Mouse (Mus musculus): Measurements from ENCODE around the gene Trim65. TPM values are rescaled to one million over a fixed set of nuclear protein-coding genes. Genes with fewer than 3 reads are reported as not detected.

The Trim65 gene
- total RNA-seq, 1 experiment = 0.31 TPM

DNA sequence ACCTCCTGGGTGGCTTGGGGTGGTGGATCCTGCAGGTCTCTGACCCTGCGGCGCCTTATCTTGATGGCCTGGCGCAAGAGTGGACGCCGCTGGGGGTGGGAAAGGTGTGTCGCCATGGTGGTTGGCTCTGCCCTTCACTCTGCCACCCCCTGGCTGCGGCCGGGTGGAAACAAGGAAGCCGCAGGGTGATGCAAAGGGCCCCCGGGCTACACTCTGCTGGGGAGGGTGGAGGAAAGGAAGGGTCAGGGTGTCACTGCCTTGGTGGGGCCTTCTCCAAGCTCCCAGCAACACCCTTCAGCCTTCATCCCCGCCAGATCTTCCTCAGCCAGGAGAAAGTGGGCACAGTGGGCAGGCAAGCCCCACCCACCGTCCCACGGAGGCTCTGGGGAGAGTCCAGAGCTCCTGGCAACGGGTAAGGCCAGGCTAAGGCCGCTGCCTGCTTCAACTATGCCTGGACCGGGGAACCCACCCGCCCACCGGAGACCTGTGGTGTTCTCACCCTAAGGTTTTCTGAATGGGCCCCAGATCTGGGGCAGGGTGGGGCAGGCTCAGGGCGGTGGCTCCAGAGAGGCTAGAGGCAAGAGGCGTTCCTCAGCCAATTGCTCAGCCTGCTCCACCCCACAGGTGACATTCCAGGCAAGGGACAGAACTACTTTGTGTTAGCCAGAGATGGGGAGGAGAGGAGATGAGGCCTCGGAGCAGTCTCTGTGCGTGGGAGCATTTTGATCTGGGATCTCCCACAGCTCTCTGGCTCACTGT is 53.3 kb downstream of the Trim65 start, which contains the start of gene Unc13d:
Gene Unc13d (minus strand): TSS at position 516 of the 759 bp plus-strand sequence.
- no peak for TF ChIP-seq CHD2 (IDR thresholded peaks at IDR 0.05; ENCODE audit: low read depth, low read length)
- TF ChIP-seq ZNF384 (IDR thresholded peaks at IDR 0.05; ENCODE audit: low read depth, low read length) = no peak
- no peak for TF ChIP-seq MAFK (IDR thresholded peaks at IDR 0.05; ENCODE audit: insufficient read depth, low read depth, low read length)
- no peak for TF ChIP-seq ZC3H11A (IDR thresholded peaks at IDR 0.05; ENCODE audit: borderline replicate concordance, low read depth, low read length)
- no peak for TF ChIP-seq HCFC1 (IDR thresholded peaks at IDR 0.05; ENCODE audit: borderline replicate concordance, insufficient read depth, low read length)

DNA sequence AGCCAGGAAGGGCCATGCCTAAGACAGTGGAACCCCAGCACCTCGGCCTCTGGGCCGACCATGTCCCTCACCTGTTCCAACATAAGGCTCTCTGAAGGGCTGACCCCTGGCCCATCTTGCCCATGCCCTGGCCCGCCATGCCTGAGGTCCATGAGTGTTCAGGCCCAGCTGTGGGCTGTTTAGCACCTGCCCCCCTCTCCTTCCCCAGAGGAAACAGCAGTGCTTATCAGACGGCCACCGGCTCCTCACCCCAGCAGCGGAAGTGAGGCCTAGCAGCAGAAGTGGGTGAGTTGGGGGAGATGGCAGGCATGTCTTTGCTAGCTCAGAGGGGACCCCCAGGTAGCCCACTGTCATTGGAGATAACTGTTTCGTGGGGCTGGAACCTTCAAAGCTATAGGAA is 54.1 kb downstream of the Trim65 start:
- peaks cover 6 to 33% of the 10 kb centered on the region in 2 experiments for H3K4me1 ChIP-seq (ENCODE audit: control insufficient read depth in 2 of 2, insufficient read depth in 2 of 2, low read length in 2 of 2, poor library complexity in 1 of 2)
- no peak for DNase-seq (ENCODE audit: low read depth, low spot score)
- H3K9ac ChIP-seq (ENCODE audit: insufficient read depth, low read depth, low read length, poor library complexity, severe bottlenecking) = no peak overlapping the region
- peaks cover 21% of the 10 kb centered on the region for H3K36me3 ChIP-seq (ENCODE audit: control insufficient read depth, insufficient read depth, low read length, poor library complexity, severe bottlenecking)
- peak overlapping the region in 1 of 2 experiments; percentile 75; a peak in 1 of 4 replicates for H3K4me3 ChIP-seq (ENCODE audit: insufficient read depth in 1 of 2, low read depth in 1 of 2, low read length in 2 of 2, poor library complexity in 1 of 2, severe bottlenecking in 1 of 2)
- no peaks in the 10 kb centered on the region for H3K9me3 ChIP-seq (ENCODE audit: control insufficient read depth, insufficient read depth, low read depth, low read length)
- TF ChIP-seq ZC3H11A (IDR thresholded peaks at IDR 0.05; ENCODE audit: borderline replicate concordance, low read depth, low read length) (no peak), ZNF384 (IDR thresholded peaks at IDR 0.05; ENCODE audit: low read depth, low read length) (no peak), HCFC1 (IDR thresholded peaks at IDR 0.05; ENCODE audit: borderline replicate concordance, insufficient read depth, low read length) (no peak), MAFK (IDR thresholded peaks at IDR 0.05; ENCODE audit: insufficient read depth, low read depth, low read length) (no peak)
- H3K27ac ChIP-seq (ENCODE audit: insufficient read depth, low read depth, low read length, poor library complexity, severe bottlenecking) = no peak overlapping the region
- in situ Hi-C loops (cut with MboI; ENCODE audit: low sequenced_read_pairs in 2 of 2, unreplicated experiment in 2 of 2) = no loop called here

More for the DNA sequence above, 53.3 kb downstream of the Trim65 start, which contains the start of gene Unc13d:
- peak within 1 kb of the TSS; percentile 57 to 75 for H3K4me3 ChIP-seq (ENCODE audit: insufficient read depth in 1 of 2, low read depth in 1 of 2, low read length in 2 of 2, poor library complexity in 1 of 2, severe bottlenecking in 1 of 2)
- peak within 1 kb of the TSS; percentile 22 for H3K27ac ChIP-seq (ENCODE audit: insufficient read depth, low read depth, low read length, poor library complexity, severe bottlenecking)
- peaks cover 27% of the 10 kb centered on the region for H3K36me3 ChIP-seq (ENCODE audit: control insufficient read depth, insufficient read depth, low read length, poor library complexity, severe bottlenecking)
- peak; percentile 48 for DNase-seq (ENCODE audit: low read depth, low spot score)
- peaks cover 6 to 37% of the 10 kb centered on the region in 2 experiments for H3K4me1 ChIP-seq (ENCODE audit: control insufficient read depth in 2 of 2, insufficient read depth in 2 of 2, low read length in 2 of 2, poor library complexity in 1 of 2)
- peak within 1 kb of the TSS; percentile 49 for H3K9ac ChIP-seq (ENCODE audit: insufficient read depth, low read depth, low read length, poor library complexity, severe bottlenecking)
- in situ Hi-C loops (cut with MboI; ENCODE audit: low sequenced_read_pairs in 2 of 2, unreplicated experiment in 2 of 2) = no loop called here
- no peaks in the 10 kb centered on the region for H3K9me3 ChIP-seq (ENCODE audit: control insufficient read depth, insufficient read depth, low read depth, low read length)

DNA sequence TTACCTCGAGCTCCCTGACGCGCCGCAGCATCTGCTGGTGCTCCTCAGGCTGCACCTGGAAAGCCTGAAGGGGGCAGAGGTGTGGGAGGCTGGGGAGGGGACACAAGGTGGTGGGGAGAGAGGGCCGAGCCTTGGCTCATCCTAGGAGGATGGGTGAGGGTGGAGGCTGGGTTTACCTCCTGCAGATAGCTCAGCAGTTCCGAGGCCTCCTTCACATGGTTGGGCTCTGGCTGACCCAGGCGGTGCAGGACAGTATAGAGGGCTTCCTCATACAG is 54.7 kb downstream of the Trim65 start:
- no peak overlapping the region for H3K4me3 ChIP-seq (ENCODE audit: insufficient read depth in 1 of 2, low read depth in 1 of 2, low read length in 2 of 2, poor library complexity in 1 of 2, severe bottlenecking in 1 of 2)
- in situ Hi-C loops (cut with MboI; ENCODE audit: low sequenced_read_pairs in 2 of 2, unreplicated experiment in 2 of 2) = no loop called here
- no peak for DNase-seq (ENCODE audit: low read depth, low spot score)
- H3K9ac ChIP-seq (ENCODE audit: insufficient read depth, low read depth, low read length, poor library complexity, severe bottlenecking) = no peak overlapping the region
- no peak for TF ChIP-seq HCFC1 (IDR thresholded peaks at IDR 0.05; ENCODE audit: borderline replicate concordance, insufficient read depth, low read length)
- TF ChIP-seq ZC3H11A (IDR thresholded peaks at IDR 0.05; ENCODE audit: borderline replicate concordance, low read depth, low read length) = no peak
- TF ChIP-seq CHD2 (IDR thresholded peaks at IDR 0.05; ENCODE audit: low read depth, low read length) = no peak
- peaks cover 6 to 32% of the 10 kb centered on the region in 2 experiments for H3K4me1 ChIP-seq (ENCODE audit: control insufficient read depth in 2 of 2, insufficient read depth in 2 of 2, low read length in 2 of 2, poor library complexity in 1 of 2)
- H3K27ac ChIP-seq (ENCODE audit: insufficient read depth, low read depth, low read length, poor library complexity, severe bottlenecking) = no peak overlapping the region
- H3K36me3 ChIP-seq (ENCODE audit: control insufficient read depth, insufficient read depth, low read length, poor library complexity, severe bottlenecking) = peaks cover 17% of the 10 kb centered on the region; the same call in 1 of the 2 replicates
- no peaks in the 10 kb centered on the region for H3K9me3 ChIP-seq (ENCODE audit: control insufficient read depth, insufficient read depth, low read depth, low read length)

DNA sequence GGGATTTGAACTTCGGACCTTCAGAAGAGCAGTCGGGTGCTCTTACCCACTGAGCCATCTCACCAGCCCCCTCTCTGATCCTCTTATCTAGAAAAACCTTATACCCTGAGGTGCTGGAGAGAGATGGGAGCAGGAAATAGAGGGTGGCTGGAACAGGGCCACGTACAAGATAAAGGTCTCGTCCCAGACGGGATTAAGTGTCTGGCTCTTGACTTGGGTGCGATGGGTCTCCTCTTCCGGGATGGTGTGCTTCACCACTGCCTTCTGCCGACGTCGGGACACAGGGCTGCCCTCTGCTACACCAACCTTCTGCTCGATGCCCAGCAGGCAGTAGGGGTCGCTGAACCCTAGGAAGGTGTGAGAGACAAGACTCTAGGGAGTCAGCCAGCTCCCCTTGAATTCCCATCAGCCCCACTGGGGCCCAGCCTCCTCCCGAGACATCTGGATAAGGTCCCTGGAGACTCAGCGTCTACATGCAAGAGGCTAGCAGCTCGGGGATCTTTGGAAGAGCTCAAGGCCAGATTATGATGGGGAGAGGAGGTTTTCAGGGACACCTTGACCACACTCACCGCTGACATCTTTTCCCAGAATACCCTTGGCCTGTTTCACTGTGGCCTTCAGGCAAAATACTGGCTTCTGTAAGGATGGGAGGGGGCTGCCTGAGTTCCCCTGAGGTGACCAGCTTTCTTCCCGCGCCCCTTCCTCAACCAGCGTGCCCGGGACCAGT is 55.2 kb downstream of the Trim65 start:
- DNase-seq (ENCODE audit: low read depth, low spot score) = no peak
- no peak overlapping the region for H3K4me3 ChIP-seq (ENCODE audit: insufficient read depth in 1 of 2, low read depth in 1 of 2, low read length in 2 of 2, poor library complexity in 1 of 2, severe bottlenecking in 1 of 2)

More for the DNA sequence above, 55.2 kb downstream of the Trim65 start:
- Histone ChIP-seq H3K27ac (ENCODE audit: insufficient read depth, low read depth, low read length, poor library complexity, severe bottlenecking) (no peak overlapping the region), H3K9me3 (ENCODE audit: control insufficient read depth, insufficient read depth, low read depth, low read length) (no peaks in the 10 kb centered on the region), H3K4me1 (ENCODE audit: control insufficient read depth in 2 of 2, insufficient read depth in 2 of 2, low read length in 2 of 2, poor library complexity in 1 of 2) (peaks cover 6 to 27% of the 10 kb centered on the region in 2 experiments), H3K36me3 (ENCODE audit: control insufficient read depth, insufficient read depth, low read length, poor library complexity, severe bottlenecking) (peaks cover 13% of the 10 kb centered on the region; the same call in 1 of the 2 replicates), H3K9ac (ENCODE audit: insufficient read depth, low read depth, low read length, poor library complexity, severe bottlenecking) (no peak overlapping the region)
- TF ChIP-seq ZNF384 (IDR thresholded peaks at IDR 0.05; ENCODE audit: low read depth, low read length) (no peak), HCFC1 (IDR thresholded peaks at IDR 0.05; ENCODE audit: borderline replicate concordance, insufficient read depth, low read length) (no peak), CHD2 (IDR thresholded peaks at IDR 0.05; ENCODE audit: low read depth, low read length) (no peak), MAFK (IDR thresholded peaks at IDR 0.05; ENCODE audit: insufficient read depth, low read depth, low read length) (no peak), ZC3H11A (IDR thresholded peaks at IDR 0.05; ENCODE audit: borderline replicate concordance, low read depth, low read length) (no peak)
- in situ Hi-C loops (cut with MboI; ENCODE audit: low sequenced_read_pairs in 2 of 2, unreplicated experiment in 2 of 2) = no loop called here

Measured in ES-E14 (cell line).